Mouse (Mus musculus) cortical plate, adult 2 months (tissue): Measurements from ENCODE around the gene Prpf6.

ENCODE experiments used
- CTCF ChIP-seq: fragments of 200-500 bp; IDR thresholded peaks from 2 replicates; pipeline ENCODE4 v1.5.1; 2011; ENCODE audit warnings: mild to moderate bottlenecking, control low read depth, low read length; ENCODE audit not compliant: insufficient read depth; ENCODE audit errors: extremely low read depth
- POLR2A ChIP-seq: fragments of 200-500 bp; IDR thresholded peaks from 2 replicates; pipeline ENCODE4 v1.6.1; 2011; ENCODE audit warnings: mild to moderate bottlenecking, low read length, control low read depth; ENCODE audit not compliant: insufficient read depth; ENCODE audit errors: extremely low read depth

- TF ChIP-seq POLR2A (no peak), CTCF (no peak)
These were observed 1.4 kb downstream of the Prpf6 start for GRCm38 (mm10) chr2:181593042-181593421.
